Mouse (Mus musculus): ENCODE data around the gene Stambp.

DNA sequence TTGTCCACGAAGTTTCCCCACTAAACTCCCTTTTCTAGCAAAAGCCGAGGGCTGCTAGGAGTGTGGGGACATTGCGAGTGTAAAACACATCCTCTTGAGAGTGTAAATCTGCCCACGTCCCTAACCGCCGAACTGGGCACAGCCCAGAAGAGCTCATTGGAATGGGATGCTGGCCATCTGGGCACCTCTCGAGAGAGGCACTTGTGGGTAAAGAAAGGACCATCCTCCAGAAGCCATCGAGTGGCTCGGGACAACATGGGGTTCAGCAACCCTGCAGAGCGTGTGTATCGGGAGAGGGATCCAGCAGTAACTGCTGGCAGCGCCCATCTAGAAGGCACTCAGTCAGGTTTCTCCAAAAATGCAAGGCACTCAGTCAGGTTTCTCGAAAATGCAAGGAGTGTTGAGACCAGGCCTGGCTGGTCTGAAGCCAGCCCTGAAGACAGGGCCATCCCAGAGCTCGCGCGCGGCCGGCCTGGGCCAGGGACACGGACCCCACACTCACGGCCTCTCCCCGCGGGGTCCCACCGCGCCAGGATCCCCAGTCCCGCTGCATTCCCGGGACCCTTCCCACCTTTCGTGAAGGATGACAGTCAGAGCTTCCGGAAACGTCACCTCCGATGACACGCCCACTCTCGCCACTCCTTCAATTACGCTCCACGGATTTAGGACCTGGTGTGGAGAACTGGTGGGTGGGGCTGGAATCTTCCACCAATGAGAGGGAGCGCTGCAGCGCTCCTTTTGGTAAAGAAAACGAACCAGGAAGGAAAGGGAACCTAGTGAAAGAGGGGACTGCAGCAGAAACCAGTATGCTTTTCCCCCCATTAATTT, 475 bp downstream of the Stambp start:
- TF ChIP-seq CTCF (IDR thresholded peaks at IDR 0.05; ENCODE audit: low read depth) = peak; percentile 37
- no peak for TF ChIP-seq EP300 (optimal IDR thresholded peaks at IDR 0.05)
